Mouse (Mus musculus): ENCODE results near the gene Padi2. TPM values are rescaled to one million over a fixed set of nuclear protein-coding genes. Genes with fewer than 3 reads are reported as not detected.

Padi2 gene
- total RNA-seq, 1 experiment from 2014 or later: 41.3 TPM

DNA sequence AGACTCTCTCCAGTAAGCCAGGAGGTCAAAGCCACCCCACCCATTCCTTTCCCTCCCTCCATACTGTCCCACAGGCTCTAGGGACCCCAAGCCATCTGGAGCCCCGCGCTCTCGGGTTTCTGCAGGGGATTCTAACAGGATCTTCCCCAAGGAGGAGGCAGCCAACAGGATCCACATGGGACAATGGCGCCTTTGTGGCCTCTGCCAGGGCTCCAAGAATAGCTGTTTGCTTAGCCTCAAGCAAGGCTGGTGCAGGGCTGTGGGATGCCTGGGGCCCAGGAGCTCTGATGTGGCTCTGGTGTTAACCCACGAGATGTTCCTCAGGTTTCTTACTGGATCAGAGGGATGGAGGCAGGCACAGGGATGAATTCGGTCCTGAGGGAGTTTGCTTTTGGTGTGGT, 8.6 kb downstream of the Padi2 start:
- no peak for ATAC-seq (replicated peaks; ENCODE audit: insufficient number of reproducible peaks, low FRiP score, low TSS enrichment, poor library complexity, severe bottlenecking)

DNA sequence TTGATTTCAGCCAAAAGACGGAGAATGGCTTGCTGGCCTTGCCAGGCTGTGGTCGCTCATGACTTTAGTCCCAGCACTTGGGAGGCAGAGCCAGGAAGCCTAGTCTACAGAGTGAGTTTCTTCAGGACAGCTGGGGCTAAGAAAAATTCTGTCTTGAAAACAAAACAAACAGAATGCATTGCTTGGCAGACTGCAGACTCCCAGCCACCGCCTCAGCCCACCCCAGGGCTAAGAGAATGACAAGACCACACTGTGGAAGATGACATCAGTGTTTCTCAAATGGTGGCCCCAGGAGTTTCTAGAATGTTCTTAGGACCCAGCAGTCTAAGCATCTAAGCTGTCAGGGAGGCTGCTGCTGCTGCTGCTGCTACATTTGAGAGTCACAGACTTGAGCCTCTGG, 9.1 kb downstream of the Padi2 start:
- ATAC-seq (replicated peaks; ENCODE audit: insufficient number of reproducible peaks, low FRiP score, low TSS enrichment, poor library complexity, severe bottlenecking): no peak

DNA sequence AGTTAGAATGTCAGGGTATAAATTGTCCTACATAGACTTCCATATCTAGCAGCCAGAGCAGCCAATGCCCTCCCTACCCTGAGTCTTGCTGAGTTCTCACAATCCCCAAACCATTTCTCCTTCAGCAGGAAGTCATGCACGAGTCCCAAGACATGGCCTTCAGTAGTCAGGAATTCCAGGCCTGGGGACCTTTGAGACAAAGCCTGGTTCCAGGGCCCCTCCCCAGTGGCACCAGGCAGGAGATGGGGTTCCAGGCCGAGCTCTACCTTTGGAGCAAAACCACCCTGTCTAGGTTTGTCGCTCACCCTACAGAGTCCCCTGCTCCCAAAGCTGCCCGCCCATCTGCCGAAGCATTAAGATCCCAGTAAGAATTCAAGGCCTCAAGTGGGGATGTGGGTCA, 10.2 kb downstream of the Padi2 start:
- ATAC-seq (replicated peaks; ENCODE audit: insufficient number of reproducible peaks, low FRiP score, low TSS enrichment, poor library complexity, severe bottlenecking): no peak

DNA sequence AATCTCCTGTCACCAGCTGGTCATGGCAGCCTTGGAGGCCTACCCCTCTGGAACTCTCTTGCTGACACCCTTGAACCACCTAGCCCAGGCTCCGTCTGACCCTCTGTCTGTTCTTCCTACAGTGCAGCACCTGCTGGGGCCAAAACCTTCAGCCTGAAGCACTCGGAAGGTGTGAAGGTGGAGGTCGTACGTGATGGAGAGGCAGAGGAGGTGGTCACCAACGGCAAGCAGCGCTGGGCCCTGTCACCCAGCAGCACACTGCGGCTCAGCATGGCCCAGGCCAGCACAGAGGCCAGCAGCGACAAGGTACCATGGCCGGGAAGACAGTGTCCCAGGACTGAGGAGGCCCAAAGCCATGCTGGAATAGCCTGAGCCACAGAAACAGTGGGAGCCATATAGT, 11.3 kb downstream of the Padi2 start:
- no peak for ATAC-seq (replicated peaks; ENCODE audit: insufficient number of reproducible peaks, low FRiP score, low TSS enrichment, poor library complexity, severe bottlenecking)

DNA sequence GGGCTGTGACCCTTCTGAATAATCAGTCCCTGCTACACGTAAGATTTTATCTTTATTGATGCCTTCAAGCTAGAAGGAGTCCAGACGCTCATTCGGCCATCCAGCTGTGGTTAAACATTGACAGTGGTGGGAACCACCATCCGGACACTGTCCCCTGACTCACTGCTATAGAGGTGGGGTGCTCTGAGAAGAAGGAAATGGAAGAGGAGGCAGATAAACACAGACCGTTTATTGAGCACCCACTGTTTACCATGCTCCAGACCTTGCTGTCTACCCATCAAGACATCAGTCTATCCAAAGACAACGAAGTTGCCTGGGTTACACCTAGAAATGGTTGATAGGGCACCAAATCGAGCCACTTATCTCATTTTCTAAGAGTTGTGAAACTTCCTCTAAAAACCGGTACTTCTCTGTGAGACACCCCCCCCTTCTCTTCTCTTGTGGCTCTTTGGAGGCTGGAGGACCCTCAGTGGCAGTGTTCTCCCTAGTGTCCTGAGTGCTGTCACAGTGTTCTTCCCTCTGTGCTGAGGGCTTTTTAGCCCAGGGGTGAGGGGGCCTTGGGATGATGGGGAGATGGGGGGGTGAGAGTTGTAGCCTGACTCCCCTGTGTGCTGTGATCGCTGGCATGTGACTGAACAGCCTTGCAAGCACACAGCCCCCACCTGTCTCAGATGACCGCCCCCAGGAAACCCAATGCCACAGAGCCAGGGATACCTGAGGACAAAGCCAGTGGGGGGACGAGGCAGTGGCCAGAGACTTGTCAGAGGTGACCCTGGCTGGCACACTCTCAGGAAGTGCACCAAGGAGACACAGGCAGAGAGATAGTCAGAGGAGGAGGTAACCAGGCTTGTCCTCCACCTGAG, 14.1 kb downstream of the Padi2 start:
- 0 out of 2 replicates have a peak, but pooled peaks have one; percentile 32 for ATAC-seq (replicated peaks; ENCODE audit: insufficient number of reproducible peaks, low FRiP score, low TSS enrichment, poor library complexity, severe bottlenecking)

DNA sequence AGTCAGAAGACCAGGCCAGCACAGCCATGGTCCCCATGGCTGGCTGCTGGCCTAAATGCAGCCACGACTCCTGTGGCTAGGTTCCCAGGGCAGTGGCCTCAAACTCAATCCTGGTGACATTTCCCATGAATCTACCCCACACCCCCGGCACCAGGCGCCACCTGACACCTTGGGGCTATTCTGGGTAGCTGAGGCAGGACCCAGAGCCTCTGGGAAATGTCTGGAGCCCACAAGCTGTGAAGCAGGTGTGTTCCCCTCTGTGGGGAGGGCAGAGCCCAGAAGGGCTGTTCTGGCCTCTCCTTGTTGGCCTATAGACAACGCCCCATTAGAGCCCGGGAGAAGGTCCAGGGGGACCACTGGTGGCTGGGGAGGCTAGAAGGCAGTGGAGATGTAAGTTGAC, 16.4 kb downstream of the Padi2 start:
- ATAC-seq (replicated peaks; ENCODE audit: insufficient number of reproducible peaks, low FRiP score, low TSS enrichment, poor library complexity, severe bottlenecking): no peak

DNA sequence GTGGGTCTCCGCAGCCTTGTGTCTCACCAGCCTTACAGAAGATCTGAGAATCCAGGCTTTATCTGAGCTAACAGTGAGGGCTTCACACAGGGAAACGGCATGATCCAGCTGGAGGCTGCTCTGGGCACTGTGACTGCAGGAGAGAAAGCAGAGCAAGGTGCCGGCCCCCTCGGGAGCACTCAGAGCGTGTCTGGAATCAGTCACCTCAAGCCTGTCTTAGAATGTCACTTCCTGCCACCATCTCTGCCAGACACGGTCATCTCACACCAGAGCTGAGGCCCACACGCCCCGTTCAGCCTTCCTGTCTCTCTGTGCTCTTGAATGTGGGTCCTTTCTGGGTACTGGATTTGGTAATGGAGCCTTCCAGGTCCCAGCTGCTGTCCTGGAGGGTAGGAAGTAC, 19.5 kb downstream of the Padi2 start:
- ATAC-seq (replicated peaks; ENCODE audit: insufficient number of reproducible peaks, low FRiP score, low TSS enrichment, poor library complexity, severe bottlenecking): no peak

DNA sequence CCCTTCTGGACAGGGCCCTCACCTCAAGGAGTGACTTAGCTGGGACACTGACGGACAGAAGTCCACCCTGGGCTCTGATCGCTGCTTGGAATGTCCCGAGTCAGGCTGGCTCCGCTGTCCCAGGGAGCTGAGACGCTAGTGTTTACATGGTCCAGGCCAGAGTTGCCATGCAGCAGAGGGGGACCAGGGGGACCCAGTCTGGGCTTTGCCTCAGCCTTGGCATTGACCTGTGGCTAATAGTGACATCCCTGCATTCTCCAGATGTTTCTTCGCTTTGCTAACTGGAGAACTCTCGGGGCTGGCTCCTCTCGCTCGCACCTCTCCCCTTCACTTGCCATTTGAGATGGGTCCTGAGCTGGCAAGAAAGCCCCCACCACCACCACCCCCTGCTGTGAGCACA, 22.2 kb downstream of the Padi2 start:
- no peak for ATAC-seq (replicated peaks; ENCODE audit: insufficient number of reproducible peaks, low FRiP score, low TSS enrichment, poor library complexity, severe bottlenecking)

DNA sequence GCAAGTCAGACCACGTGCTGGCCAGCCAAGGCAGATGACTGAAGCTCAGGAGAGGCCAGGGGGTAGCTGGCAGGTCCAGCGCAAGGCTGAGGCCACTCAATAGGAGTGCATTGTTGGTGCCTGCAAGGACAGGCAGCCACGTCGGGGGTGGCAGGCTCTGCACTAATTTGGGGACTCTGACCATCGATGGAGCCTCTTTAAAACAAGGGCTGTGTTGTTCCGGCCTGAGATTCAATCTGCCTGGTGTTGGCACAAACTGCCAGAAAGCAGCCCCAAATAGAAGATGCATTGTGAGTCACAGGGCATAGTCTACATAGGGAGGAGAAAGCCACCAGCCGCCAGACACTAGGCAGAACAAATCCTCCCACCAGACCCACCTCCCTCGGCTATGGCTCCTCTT, 23.6 kb downstream of the Padi2 start:
- ATAC-seq (replicated peaks; ENCODE audit: insufficient number of reproducible peaks, low FRiP score, low TSS enrichment, poor library complexity, severe bottlenecking): no peak

DNA sequence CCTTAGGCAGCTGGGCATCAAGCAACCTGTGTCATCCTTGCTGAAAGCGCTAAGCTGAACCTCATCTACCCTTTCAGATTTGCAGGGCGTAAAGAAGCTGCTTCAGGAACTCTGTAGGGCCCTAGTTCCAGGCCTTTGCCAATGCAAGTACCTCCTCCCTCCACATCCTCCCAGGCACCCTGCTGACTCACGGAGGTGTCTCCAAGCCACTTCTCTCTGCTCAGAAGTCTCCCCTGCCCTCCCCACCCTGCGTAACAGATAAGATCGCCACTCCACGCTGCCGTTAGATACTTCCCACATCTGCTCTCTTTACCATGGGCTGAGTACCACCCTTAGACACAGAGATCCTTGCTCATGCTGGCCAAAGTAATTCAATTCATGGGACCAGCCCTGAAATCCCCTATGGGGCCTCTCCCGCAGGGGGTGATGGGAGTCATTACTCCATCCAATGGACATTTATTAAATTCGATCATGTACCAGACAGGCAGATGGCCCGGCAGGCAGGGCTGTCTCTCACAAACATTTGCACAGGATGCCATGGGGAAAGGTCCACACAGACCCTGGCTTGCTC, 24.8 kb downstream of the Padi2 start:
- peak; percentile 43; the same call in 1 of the 2 replicates for ATAC-seq (replicated peaks; ENCODE audit: insufficient number of reproducible peaks, low FRiP score, low TSS enrichment, poor library complexity, severe bottlenecking)

DNA sequence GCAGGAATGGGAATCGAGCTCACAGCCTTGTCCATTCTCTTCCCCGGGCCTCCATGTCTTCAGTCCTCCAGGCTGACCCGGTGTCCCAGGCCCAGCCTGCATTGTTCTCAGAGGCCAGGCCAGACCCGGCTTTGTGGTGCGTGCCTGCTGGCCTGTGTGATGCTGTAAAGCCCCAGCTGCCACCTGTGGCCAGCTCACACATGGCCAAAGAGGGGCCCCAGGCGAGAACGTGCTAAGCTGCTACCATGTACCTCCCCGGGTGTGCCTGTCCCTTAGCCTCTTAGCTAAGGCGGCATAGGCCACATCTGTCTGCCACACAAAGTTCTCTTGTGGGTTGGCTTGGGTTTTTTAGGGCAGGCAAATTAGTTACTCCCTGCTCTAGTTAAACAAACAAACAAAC, 29.5 kb downstream of the Padi2 start:
- no peak for ATAC-seq (replicated peaks; ENCODE audit: insufficient number of reproducible peaks, low FRiP score, low TSS enrichment, poor library complexity, severe bottlenecking)

DNA sequence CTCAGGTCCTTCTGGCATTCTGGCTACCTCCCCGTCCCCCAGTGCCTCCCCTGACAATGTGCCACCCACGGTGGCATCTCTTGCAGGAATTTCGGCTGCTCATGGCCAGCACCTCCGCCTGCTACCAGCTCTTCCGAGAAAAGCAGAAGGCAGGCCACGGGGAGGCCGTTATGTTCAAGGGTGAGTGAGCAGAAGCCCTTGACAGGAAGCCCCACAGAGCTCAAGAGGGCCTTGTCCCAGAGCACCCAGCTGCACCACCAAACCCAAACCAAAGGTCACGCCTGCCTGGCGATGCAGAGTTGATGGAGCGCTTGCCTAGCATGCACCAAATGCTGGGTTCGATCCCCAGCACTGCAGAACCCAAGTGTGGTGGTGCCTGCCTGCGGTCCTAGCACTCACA, 38.2 kb downstream of the Padi2 start:
- ATAC-seq (replicated peaks; ENCODE audit: insufficient number of reproducible peaks, low FRiP score, low TSS enrichment, poor library complexity, severe bottlenecking): peak; percentile 67

DNA sequence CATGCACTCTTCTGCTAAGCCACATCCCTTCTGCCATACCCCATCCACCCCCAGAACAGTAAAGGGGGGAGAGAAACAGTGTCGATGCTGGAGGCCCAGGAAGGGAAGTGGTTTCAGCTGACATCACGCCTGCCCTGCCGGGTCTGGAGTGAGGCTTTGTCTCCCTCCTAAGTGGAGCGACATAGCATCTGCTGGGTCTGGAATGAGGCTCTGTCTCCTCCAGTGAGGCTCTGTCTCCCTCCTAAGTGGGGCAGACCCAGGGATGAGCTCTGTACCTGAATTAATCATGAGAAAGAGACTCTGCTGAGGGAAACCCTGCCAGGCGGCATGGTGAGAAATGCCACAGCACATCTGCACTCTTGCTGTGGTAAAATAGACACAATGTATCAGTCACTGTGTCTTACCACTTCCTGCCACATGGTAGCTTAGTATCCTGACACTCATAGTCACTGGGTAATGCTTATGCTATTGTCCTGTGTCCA, 38.9 kb downstream of the Padi2 start:
- peak; percentile 85 for ATAC-seq (replicated peaks; ENCODE audit: insufficient number of reproducible peaks, low FRiP score, low TSS enrichment, poor library complexity, severe bottlenecking)

DNA sequence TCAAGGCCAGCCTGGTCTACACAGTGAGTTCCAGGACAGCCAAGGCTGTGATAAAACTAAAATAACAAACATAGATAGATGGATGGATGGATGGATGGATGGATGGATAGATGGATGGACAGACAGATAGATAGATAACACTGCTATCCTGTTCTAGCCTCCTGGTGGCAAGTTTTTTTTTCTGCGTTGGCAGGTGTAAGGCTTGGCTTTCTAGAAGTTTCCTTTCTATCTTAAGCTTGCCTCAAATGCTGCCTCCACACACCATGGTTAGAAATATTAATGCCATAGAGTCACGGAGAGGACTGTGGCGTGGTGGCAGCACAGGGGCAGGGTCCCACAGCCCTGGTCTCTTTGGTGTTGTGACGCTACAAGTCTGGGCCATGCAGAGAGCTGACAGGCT, 39.4 kb downstream of the Padi2 start:
- no peak for ATAC-seq (replicated peaks; ENCODE audit: insufficient number of reproducible peaks, low FRiP score, low TSS enrichment, poor library complexity, severe bottlenecking)

DNA sequence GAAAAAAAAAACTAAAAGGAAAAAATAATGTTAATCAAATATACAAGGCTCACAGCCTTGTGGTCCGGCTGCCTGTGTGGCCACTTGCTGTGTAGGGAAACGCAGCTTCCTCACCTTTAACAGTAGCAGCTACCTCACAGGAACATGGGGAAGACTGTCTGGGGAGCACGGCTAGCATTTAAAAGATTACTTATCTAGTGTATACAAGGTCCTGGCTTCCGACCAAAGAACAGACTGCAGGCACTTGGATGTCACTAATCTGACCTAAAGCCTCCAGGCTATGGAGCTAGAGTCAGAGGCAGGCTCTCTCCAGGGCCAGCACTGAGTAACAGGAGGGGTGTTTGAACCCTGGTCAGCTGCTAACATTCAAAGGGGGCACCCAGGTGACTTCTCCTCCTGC, 39.9 kb downstream of the Padi2 start:
- ATAC-seq (replicated peaks; ENCODE audit: insufficient number of reproducible peaks, low FRiP score, low TSS enrichment, poor library complexity, severe bottlenecking): no peak

DNA sequence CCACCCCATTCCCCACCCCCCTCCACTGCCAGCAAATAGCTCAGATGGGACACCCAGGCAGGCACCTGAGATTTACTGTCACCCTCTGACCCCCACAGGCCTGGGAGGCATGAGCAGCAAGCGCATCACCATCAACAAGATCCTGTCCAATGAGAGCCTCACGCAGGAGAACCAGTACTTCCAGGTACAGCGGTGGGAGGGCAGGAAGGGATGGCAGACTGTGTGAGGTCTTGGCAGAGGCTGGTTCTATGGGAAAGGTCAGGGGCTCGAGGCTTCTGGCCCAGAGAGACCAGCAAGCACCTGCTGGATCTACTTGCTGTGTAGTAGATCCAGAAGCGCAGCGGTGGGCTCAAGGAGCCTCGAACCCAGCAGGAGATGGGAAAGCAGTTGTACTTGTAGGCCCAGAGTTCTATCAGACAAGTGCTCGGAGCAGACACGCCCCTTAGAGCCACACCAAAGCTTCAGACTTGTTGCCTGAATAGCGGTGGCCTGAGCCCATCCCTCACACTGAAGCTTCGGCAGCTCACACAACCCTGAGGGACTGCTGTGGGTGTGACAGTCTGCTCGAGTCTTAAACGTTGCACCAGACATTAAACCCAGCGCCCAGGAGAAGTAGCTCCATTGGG, 40.5 kb downstream of the Padi2 start:
- no peak for ATAC-seq (replicated peaks; ENCODE audit: insufficient number of reproducible peaks, low FRiP score, low TSS enrichment, poor library complexity, severe bottlenecking)

DNA sequence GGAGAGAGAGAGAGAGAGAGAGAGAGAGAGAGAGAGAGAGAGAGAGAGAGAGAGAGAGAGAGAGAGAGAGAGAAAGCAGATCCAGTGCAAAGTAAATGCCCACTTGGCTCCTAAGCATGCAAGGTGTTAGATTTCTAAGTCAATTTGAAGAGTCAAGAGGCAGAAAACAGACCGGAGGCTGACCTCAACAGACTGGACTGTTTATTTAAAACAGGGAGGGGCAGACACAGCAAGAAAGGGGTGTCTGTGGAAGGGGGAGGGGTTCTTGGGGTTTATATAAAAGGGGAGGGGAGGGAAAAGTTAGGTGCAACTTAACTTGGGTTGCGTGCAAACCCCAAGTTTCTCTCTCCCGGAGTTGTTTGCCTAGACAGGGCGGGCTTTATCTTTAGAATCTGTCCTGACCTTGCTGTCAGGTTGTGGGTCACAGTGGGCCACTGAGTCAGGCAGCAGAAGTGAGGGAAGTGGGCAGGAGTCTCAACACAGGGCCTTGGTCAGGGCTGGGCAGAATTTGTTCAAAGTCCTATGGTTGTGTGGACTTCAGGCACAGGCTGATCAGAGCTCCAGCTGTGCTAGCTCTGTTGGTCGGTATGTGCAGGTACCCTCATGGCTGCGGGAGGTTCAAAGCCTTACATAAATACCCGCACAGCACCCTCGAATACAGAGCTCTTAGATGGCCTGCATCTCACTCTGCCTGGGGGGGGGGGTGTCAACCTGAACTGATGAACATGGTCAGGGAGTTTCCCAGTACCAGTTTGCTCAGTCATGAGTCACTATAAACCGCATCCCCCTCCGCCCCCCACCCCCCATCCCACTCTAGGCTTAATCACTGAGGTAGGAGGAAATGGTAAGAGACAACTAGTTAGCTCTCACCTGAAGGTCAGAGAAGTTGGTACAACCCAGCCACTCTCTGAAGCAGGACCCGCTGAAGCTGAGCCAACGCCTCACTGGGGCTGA, 41.6 kb downstream of the Padi2 start:
- no peak for ATAC-seq (replicated peaks; ENCODE audit: insufficient number of reproducible peaks, low FRiP score, low TSS enrichment, poor library complexity, severe bottlenecking)

DNA sequence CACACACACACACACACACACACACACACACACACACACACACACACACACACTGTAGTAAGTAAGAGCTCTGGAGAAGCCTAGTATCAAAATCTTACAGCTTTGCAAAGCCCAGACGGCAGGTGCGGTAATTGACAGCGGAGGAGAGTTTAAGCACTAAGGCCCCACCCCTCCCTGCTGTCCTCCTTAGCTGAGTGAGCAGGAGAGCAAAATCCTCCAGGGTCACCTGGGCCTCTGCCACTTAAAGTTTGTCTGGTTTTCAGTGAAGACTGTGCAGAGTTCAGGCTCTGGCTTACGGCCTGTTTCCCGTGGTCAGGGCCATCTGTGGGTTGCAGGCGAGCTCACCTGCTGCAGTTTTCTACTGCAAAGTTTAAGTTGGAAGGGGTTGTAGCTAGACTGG, 42.3 kb downstream of the Padi2 start:
- ATAC-seq (replicated peaks; ENCODE audit: insufficient number of reproducible peaks, low FRiP score, low TSS enrichment, poor library complexity, severe bottlenecking): no peak

DNA sequence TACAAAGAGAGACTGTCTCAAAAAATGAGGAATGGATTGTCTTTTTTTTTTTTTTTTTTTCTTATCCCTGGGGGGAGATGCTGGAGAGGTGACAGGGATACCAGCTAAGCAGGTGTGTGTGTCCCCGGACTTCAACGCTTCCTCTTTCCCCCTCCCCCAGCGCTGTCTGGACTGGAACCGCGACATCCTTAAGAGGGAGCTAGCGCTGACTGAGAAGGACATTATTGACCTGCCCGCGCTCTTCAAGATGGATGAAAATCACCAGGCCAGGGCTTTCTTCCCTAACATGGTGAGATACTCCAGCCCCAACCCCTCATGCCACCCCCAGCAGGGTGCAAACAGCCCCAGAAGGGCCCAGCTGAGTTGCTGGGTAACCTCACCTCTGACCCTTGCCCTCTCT, 42.9 kb downstream of the Padi2 start:
- ATAC-seq (replicated peaks; ENCODE audit: insufficient number of reproducible peaks, low FRiP score, low TSS enrichment, poor library complexity, severe bottlenecking): no peak

Measured in monocyte, adult 5-6 weeks (primary cell).